Mouse (Mus musculus): ENCODE results near the gene Asic2.

DNA sequence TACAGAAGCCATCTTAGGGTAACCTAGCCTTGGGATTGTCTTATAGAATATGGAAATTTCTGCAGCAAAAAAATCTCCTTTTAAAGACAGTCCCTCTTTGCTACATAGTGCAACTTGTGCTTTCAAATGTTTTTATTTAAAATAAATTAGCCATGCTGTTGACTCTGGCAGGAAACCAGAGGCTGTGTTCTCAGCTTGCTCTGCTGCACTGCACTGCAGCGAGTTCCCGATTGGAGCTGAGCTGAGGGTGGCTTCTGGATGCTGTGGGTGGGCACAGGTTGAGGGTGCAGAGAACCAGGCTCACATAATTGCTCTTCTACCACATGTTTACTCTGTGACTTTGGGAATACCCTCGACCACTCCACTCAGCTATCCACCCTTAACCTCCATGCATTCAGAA is 889.0 kb downstream of the Asic2 start:
- TF ChIP-seq EP300 (optimal IDR thresholded peaks at IDR 0.05) (no peak), CTCF (IDR thresholded peaks at IDR 0.05; ENCODE audit: low read depth) (no peak)

Data from stomach, postnatal 0 days (tissue).